Mouse (Mus musculus) layer of hippocampus, adult 11-12 months (tissue): ENCODE measurements at regions not wholly inside any gene's neighbourhood (a gene's known extent, or its start where the extent isn't known, plus 50 kb on each side); places are given as distances from the start of the nearest gene placed in this dataset.

ENCODE experiments used
- DNase-seq: peaks from one replicate; pipeline ENCODE4 v3.0.0; 2022; ENCODE audit warnings: low spot score

DNA sequence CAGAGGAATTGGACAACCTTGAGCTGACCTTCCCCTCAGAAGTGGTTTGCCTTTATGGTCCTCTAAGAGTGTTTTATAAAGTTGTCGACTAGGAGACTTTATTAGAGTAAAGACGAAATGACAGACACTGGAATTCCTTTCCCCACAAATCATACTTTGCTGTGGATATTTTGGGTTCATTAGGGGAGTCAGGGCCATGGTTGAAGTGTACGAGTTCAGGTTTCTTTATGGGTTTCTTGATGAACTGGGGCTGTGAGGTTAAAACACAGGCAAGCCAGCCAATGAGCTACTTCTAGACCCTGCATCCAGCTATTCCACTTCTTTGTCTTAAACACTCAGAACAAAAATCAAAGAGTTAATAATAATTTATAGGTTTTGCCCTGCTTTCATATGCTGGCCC lies 153.0 kb downstream of the Pax1 start:
- DNase-seq, result no peak

DNA sequence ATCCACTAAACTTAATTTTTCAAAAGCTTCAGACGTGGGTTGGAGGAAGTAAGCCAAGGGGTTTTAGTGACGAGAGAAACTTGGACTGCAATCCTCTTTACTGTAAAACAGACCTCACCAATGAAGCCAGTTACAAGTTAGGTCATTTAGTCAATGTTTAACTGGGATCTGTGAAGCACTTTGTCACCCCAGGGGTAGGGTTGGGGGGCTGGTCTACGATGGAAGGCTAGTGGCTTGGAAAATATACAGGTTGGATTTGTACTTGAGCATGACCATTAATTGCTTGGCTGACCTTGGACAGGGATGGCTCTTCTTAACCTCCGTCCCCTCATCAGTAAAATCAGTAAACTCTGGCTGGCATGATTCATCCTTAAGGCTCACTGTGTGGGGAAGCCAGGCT lies 142.2 kb downstream of the Pax1 start:
- DNase-seq, result no peak

- DNase-seq, result no peak
Measured at GRCm38 (mm10) chr2:147498731-147499130, 137.0 kb downstream of the Pax1 start.

DNA sequence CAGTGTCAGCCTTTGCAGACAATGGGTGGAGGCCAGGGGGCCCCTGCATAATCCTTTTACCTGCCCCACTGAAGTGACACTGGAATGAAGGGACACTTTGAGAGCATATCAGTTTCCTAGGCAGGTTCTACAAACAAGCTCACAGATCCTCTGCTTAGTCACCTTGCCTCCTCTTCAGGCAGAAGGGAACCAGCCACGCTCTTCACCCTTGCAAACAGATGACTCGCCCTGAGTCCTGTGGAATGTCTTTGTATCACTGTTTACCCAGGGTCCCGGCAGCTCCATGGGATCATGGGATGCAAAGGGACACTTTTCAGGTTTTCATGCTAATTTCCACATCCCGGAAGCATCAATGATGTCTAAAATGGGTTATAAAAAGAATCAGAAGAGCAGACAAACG lies 94.2 kb downstream of the Pax1 start:
- DNase-seq, result no peak

- DNase-seq, result peak; percentile 25
Measured at GRCm38 (mm10) chr2:147454362-147455257, 92.9 kb downstream of the Pax1 start.
